Mouse (Mus musculus): ENCODE measurements at regions not wholly inside any gene's neighbourhood (a gene's known extent, or its start where the extent isn't known, plus 50 kb on each side); places are given as distances from the start of the nearest gene placed in this dataset.

GRCm38 (mm10) chr1:82070181-82071109 is 162.5 kb upstream of the Gm9747 start:
- no peak for DNase-seq

- no peak for DNase-seq
Measured at GRCm38 (mm10) chr1:82089136-82089839, 143.6 kb upstream of the Gm9747 start.

GRCm38 (mm10) chr1:82095101-82095500 is 137.8 kb upstream of the Gm9747 start:
- DNase-seq, result no peak

GRCm38 (mm10) chr1:82106756-82107155 is 126.2 kb upstream of the Gm9747 start:
- DNase-seq, result no peak

- no peak for DNase-seq
Measured at GRCm38 (mm10) chr1:82110071-82110635, 122.8 kb upstream of the Gm9747 start.

GRCm38 (mm10) chr1:82112401-82112800 is 120.5 kb upstream of the Gm9747 start:
- no peak for DNase-seq

- no peak for DNase-seq
Measured at GRCm38 (mm10) chr1:82124503-82124902, 108.4 kb upstream of the Gm9747 start.

- DNase-seq, result no peak
Measured at GRCm38 (mm10) chr1:82129700-82130275, 103.1 kb upstream of the Gm9747 start.

GRCm38 (mm10) chr1:82132536-82132935 is 100.4 kb upstream of the Gm9747 start:
- DNase-seq, result no peak

GRCm38 (mm10) chr1:82134938-82135337 is 98.0 kb upstream of the Gm9747 start:
- DNase-seq, result no peak

- no peak for DNase-seq
Measured at GRCm38 (mm10) chr1:82135761-82136331, 97.1 kb upstream of the Gm9747 start.

- DNase-seq, result no peak
Measured at GRCm38 (mm10) chr1:82145256-82145655, 87.7 kb upstream of the Gm9747 start.

GRCm38 (mm10) chr1:82150219-82151128 is 82.4 kb upstream of the Gm9747 start:
- peak in 1 of 2 experiments; percentile 1 for DNase-seq

- no peak for DNase-seq
Measured at GRCm38 (mm10) chr1:82155961-82156360, 77.0 kb upstream of the Gm9747 start.

GRCm38 (mm10) chr1:82157013-82157412 is 75.9 kb upstream of the Gm9747 start:
- no peak for DNase-seq

GRCm38 (mm10) chr1:82158466-82158865 is 74.4 kb upstream of the Gm9747 start:
- no peak for DNase-seq

GRCm38 (mm10) chr1:82159201-82159600 is 73.7 kb upstream of the Gm9747 start:
- no peak for DNase-seq

GRCm38 (mm10) chr1:82162926-82163325 is 70.0 kb upstream of the Gm9747 start:
- DNase-seq, result no peak

- DNase-seq, result no peak
Measured at GRCm38 (mm10) chr1:82168158-82168557, 64.8 kb upstream of the Gm9747 start.

GRCm38 (mm10) chr1:82168949-82169348 is 64.0 kb upstream of the Gm9747 start:
- DNase-seq, result no peak

- no peak for DNase-seq
Measured at GRCm38 (mm10) chr1:82180427-82180826, 52.5 kb upstream of the Gm9747 start.
